Mouse (Mus musculus) lung, embryonic 16.5 days (tissue): Measurements from ENCODE around the gene Vmn1r55. TPM values are rescaled to one million over a fixed set of nuclear protein-coding genes. Genes with fewer than 3 reads are reported as not detected.

ENCODE experiments used
- ATAC-seq: fragments of 200-750 bp; cut with Nextera tagmentation; 2 replicates; pipeline ENCODE4 v1.8.0; 2017; ENCODE audit warnings: low read depth, mild to moderate bottlenecking, moderate library complexity
- H3K27ac ChIP-seq: fragments of 300-500 bp; sonication (generic); 2 replicates; pipeline ENCODE4 v1.5.1; 2014; ENCODE audit warnings: mild to moderate bottlenecking, control low read depth, low read length
- H3K27me3 ChIP-seq: fragments of 300-500 bp; sonication (generic); 2 replicates; pipeline ENCODE4 v1.6.1; 2014; ENCODE audit warnings: low read depth, low read length, mixed read lengths; ENCODE audit not compliant: control insufficient read depth, insufficient read depth
- H3K36me3 ChIP-seq: fragments of 300-500 bp; sonication (generic); 2 replicates; pipeline ENCODE4 v1.6.1; 2014; ENCODE audit warnings: low read length; ENCODE audit not compliant: control insufficient read depth, insufficient read depth
- H3K4me1 ChIP-seq: fragments of 300-500 bp; sonication (generic); replicated peaks from 2 replicates; pipeline ENCODE4 v1.6.1; 2014; ENCODE audit warnings: low read length, mixed read lengths; ENCODE audit not compliant: control insufficient read depth, insufficient read depth
- H3K4me2 ChIP-seq: fragments of 300-500 bp; sonication (generic); 2 replicates; pipeline ENCODE4 v1.6.1; 2014; ENCODE audit warnings: low read depth, low read length, control low read depth
- H3K4me3 ChIP-seq: fragments of 300-500 bp; sonication (generic); 2 replicates; pipeline ENCODE4 v1.5.1; 2014; ENCODE audit warnings: mild to moderate bottlenecking, low read length, control low read depth
- H3K9ac ChIP-seq: fragments of 300-500 bp; sonication (generic); 2 replicates; pipeline ENCODE4 v1.6.1; 2014; ENCODE audit warnings: low read length, control low read depth
- H3K9me3 ChIP-seq: fragments of 300-500 bp; sonication (generic); 2 replicates; pipeline ENCODE4 v1.6.1; 2016; ENCODE audit warnings: low read length; ENCODE audit not compliant: control insufficient read depth
- WGBS: fragments of 180-500 bp; shearing (Covaris S2); extraction: QIAGEN DNeasy Blood & Tissue Kit; methylation state at CpG from one replicate; pipeline ENCODE4 v1.1.7; 2014; 5-methylcytosine and 5-hydroxymethylcytosine counted together
- polyA plus RNA-seq: library from polyadenylated mRNA; unstranded; fragments of >200 nt; fragmentation: Nextera tagmentation; extraction: Ambion mirVana; gene quantifications from 2 replicates; pipeline ENCODE4 v1.2.1, GENCODE M21; 2015

Vmn1r55 gene
- polyA plus RNA-seq, 1 experiment from 2014 or later = not detected

DNA sequence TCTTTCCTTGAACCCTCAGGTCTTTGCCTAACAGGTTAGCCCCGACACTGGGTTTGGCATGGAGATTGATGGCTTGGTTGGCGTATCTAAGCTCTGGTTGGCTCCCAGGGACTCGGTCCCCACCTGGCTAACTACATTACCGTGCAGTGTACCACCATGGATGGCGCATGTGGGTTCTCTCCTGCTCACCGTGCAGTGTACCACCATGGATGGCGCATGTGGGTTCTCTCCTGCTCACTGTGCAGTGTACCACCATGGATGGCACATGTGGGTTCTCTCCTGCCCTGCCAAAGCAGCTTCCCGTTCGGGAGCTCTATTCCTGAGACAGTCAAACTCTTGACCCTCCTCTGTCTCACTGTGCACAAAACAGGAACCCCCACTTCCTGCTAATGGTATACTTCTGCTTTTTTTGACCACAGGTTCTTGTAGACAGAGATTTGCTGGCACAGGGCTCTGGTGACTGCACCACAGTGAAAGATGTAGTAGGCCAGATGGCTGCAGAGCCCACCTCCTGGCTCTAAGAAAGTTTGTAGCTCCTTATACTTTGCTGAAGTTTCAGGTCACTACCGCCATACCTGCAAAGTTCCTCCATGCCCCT lies 48.3 kb downstream of the Vmn1r55 start:
- 83% methylated on average over 10 of the region's 10 CpGs for WGBS
- Histone ChIP-seq H3K9me3 (no peaks in the 10 kb centered on the region), H3K27me3 (no peaks in the 10 kb centered on the region), H3K4me1 (no peaks in the 10 kb centered on the region), H3K27ac (no peak overlapping the region), H3K36me3 (peaks cover 18% of the 10 kb centered on the region), H3K9ac (no peak overlapping the region), H3K4me2 (no peak overlapping the region), H3K4me3 (no peak overlapping the region)
- ATAC-seq = peak; percentile 48

DNA sequence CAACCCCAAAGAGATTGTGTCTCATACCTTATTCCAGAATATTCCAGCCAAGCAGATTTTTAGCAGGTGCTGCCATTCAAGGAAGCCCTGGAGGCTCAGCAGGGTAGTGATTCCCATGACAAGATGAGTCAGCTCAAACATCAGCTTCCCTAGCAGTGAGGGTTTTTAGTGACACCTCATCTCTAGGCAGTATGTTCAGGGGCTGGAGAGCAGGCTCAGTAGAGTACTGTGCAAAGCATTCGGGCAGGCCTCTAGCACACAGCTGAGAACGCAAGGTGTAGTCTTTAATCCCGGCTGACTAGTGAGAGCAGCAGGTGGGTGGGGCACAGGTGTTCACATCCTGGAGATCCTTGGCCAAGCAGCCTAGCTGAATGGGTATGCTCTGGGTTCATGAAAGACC lies 49.7 kb downstream of the Vmn1r55 start:
- Histone ChIP-seq H3K27ac (no peak overlapping the region), H3K4me1 (no peaks in the 10 kb centered on the region), H3K27me3 (no peaks in the 10 kb centered on the region), H3K36me3 (peaks cover 31% of the 10 kb centered on the region), H3K4me3 (no peak overlapping the region), H3K9me3 (no peaks in the 10 kb centered on the region), H3K9ac (no peak overlapping the region), H3K4me2 (no peak overlapping the region)
- ATAC-seq = no peak
- WGBS = 74% methylated on average over 3 of the region's 3 CpGs

DNA sequence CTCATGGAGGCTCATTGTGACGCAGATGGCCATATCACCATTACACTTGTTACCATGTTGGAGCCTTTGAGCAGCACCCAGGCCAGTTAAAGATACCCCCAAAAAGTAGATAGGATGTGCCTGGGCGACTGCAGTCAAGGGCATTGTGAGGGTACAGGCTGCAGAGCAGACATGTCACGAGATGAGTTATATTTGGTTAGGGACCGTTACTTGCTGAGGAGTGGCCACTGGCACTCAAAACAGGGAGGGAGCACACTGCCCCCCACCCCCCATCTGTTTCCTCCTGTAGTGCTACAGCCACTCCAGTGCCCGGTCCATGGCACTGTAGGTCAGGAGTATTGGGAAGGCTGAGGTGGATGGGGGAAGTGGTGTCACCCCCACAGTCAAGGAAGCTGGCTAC lies 50.7 kb downstream of the Vmn1r55 start:
- no peaks in the 10 kb centered on the region for H3K27me3 ChIP-seq
- H3K36me3 ChIP-seq = peaks cover 35% of the 10 kb centered on the region
- no peak overlapping the region for H3K27ac ChIP-seq
- no peaks in the 10 kb centered on the region for H3K4me1 ChIP-seq
- no peak overlapping the region for H3K9ac ChIP-seq
- no peak overlapping the region for H3K4me2 ChIP-seq
- H3K4me3 ChIP-seq = no peak overlapping the region
- WGBS = 93% methylated on average over 5 of the region's 5 CpGs
- no peak for ATAC-seq
- H3K9me3 ChIP-seq = no peaks in the 10 kb centered on the region

DNA sequence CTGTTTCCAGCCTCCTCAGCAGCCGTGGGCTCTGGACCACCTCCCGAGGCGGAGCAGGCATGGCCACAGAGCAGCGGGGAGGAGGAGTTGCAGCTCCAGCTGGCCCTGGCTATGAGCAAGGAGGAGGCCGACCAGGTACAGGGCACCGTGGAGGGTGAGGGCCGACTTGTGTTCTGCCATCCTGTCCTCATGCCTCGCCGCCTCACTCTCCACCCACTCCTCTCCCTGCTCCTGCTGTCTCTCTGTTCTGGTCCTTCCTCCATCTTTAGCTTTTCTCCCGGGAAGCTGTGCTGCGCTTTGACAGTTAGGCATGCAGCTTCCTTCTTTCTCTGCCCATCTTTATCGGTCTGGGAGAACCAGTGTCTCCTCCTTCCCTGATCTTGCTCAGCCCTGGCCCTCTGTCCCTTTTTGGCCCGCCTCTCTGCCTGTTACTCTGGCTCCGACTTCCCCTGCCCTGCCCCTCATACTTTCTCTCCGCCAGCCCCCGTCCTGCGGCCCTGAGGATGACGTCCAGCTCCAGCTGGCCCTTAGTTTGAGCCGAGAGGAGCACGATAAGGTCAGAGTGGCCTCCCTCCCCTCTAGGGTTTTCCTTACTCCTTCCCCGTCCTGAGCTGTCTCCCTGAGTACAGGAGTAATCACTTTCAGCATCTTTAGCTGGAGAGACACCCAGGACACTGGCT lies 56.5 kb downstream of the Vmn1r55 start:
- no peaks in the 10 kb centered on the region for H3K9me3 ChIP-seq
- 80% methylated on average over 21 of the region's 21 CpGs for WGBS
- H3K36me3 ChIP-seq = peaks cover 53% of the 10 kb centered on the region
- H3K4me3 ChIP-seq = no peak overlapping the region
- no peak overlapping the region for H3K4me2 ChIP-seq
- H3K9ac ChIP-seq = no peak overlapping the region
- no peak overlapping the region for H3K27ac ChIP-seq
- ATAC-seq = no peak
- H3K4me1 ChIP-seq = no peaks in the 10 kb centered on the region
- H3K27me3 ChIP-seq = no peaks in the 10 kb centered on the region

DNA sequence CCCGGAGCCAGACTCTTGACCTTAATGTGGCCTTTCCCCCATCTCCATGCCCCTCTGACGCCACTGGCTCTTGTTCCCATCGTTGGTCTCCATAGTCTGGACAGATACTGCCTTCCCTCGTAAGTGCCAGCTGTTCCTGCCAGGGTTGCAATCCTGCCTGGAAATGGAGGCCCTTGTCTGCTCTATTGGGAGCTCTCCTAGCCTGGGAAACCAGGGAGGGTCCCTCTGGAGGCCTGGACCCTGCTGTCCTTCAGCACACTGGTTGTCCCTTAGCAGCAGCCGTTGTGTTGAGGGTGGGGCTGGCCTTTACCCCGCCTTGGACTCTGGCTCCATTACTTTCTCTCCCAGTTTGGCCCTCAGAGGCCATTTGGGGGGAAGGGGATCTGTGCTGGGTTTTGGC lies 57.1 kb downstream of the Vmn1r55 start:
- 69% methylated on average over 6 of the region's 6 CpGs for WGBS
- no peaks in the 10 kb centered on the region for H3K4me1 ChIP-seq
- ATAC-seq = no peak

DNA sequence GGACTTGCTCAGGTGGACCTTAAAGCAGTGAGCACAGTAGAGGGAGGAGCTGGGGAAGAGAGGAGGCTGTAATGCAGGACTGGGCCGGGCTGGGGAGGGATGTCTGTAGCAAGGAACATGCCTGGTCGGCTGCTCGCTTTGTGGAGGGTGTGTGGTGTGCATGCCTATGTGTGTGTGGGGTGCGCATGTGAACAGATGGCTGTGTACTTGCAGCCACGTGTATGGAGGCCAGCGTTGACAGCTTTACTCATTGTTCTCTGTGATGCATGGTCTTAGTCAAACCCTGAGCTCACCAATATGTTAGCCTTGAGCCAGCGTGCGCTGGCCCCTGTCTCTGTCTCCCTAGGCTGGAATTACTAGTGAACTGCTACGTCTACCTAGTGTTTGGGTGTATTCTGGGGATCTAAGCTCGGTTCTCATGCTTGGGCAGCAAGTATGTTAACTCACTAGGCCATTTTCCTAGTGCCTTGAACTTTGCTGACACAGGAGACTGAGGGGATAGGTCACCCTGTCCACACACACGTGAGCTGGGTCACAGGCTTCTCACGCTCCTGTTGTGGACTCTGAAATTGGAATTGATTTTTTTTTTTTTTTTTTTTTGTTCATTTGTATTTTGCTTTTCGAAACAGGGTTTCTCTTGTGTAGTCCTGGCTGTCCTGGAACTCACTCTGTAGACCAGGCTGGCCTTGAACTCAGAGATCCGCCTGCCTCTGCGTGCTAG lies 58.3 kb downstream of the Vmn1r55 start:
- Histone ChIP-seq H3K4me2 (no peak overlapping the region), H3K27ac (no peak overlapping the region), H3K27me3 (no peaks in the 10 kb centered on the region), H3K36me3 (peaks cover 44% of the 10 kb centered on the region), H3K4me3 (no peak overlapping the region), H3K4me1 (no peaks in the 10 kb centered on the region), H3K9ac (no peak overlapping the region), H3K9me3 (no peaks in the 10 kb centered on the region)
- 91% methylated on average over 15 of the region's 15 CpGs for WGBS
- ATAC-seq = no peak

More for the DNA sequence above, 57.1 kb downstream of the Vmn1r55 start:
- Histone ChIP-seq H3K27me3 (no peaks in the 10 kb centered on the region), H3K9ac (no peak overlapping the region), H3K4me2 (no peak overlapping the region), H3K4me3 (no peak overlapping the region), H3K36me3 (peaks cover 48% of the 10 kb centered on the region), H3K27ac (no peak overlapping the region), H3K9me3 (no peaks in the 10 kb centered on the region)

DNA sequence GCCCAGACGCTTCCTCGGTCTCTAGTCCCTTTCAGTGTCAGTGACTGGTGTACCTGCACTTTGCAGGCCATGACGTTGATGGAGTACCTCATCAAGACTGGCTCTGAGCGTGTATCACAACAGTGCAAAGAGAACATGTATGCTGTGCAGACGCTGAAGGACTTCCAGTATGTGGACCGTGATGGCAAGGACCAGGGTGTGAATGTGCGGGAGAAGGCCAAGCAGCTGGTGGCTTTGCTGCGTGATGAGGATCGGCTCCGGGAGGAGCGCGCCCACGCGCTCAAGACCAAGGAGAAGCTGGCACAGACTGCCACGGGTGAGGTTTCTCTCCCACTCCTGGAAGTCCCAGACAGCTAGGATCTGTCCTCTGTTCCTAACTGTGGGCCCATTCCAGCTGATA lies 59.6 kb downstream of the Vmn1r55 start:
- Histone ChIP-seq H3K27ac (no peak overlapping the region), H3K9me3 (no peaks in the 10 kb centered on the region), H3K4me2 (no peak overlapping the region), H3K27me3 (no peaks in the 10 kb centered on the region), H3K36me3 (peaks cover 36% of the 10 kb centered on the region), H3K4me3 (no peak overlapping the region), H3K4me1 (no peaks in the 10 kb centered on the region), H3K9ac (no peak overlapping the region)
- no peak for ATAC-seq
- 88% methylated on average over 15 of the region's 15 CpGs for WGBS

DNA sequence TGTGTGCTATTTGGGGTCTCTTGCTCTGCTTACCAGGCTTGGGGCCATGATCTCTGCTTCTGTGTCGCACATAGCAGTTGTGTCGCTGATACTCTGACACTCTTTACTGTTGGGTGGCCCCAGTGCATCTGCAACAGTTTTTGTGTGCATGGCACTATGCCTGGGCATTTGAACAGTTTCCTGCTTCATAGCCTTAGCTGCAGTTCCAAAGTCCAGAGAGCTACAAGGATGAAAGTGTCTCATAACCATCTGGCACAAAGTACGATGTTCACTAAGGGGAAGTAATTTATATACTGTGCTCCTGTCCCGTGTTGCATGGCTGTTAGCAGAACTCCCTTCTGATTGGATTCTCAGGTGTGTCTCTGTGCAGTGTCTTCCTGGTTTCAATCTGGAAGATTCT lies 61.6 kb downstream of the Vmn1r55 start:
- no peaks in the 10 kb centered on the region for H3K27me3 ChIP-seq
- H3K4me1 ChIP-seq = no peaks in the 10 kb centered on the region
- no peak overlapping the region for H3K4me2 ChIP-seq
- no peak overlapping the region for H3K9ac ChIP-seq
- peaks cover 32% of the 10 kb centered on the region for H3K36me3 ChIP-seq
- no peaks in the 10 kb centered on the region for H3K9me3 ChIP-seq
- no peak overlapping the region for H3K27ac ChIP-seq
- ATAC-seq = no peak
- H3K4me3 ChIP-seq = no peak overlapping the region
- 79% methylated on average over 4 of the region's 4 CpGs for WGBS

DNA sequence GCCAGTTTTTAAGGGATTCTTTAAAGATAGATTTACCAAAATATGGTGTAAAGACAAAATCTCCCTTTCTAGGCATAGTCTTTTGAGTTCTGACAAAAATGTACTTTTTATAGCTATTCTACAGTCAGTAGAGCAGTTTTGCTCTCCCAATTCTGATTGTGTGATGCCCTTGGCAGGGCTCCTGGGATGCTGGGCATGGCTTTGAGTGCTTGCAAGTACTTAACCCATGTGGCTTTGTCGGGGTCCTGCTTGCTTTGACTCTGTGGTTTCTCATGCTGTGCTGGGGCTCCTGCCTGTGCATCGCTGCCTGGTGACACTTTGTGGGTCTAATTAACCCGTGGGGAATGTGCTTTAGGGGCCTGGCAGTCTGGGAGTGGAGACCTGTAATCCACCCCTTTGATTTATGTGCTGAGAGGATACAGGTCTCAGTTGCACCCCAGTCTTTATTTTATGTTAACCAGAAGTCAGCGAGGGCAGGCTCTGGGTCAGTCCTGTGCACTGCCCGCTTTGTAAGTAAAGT lies 62.5 kb downstream of the Vmn1r55 start:
- Histone ChIP-seq H3K27ac (no peak overlapping the region), H3K4me1 (peaks cover 6% of the 10 kb centered on the region), H3K4me2 (no peak overlapping the region), H3K9me3 (no peaks in the 10 kb centered on the region), H3K4me3 (no peak overlapping the region), H3K27me3 (no peaks in the 10 kb centered on the region), H3K9ac (no peak overlapping the region), H3K36me3 (peaks cover 28% of the 10 kb centered on the region)
- ATAC-seq = no peak
- WGBS = 86% methylated on average over 5 of the region's 5 CpGs
